Mouse (Mus musculus) hindbrain, embryonic 11.5 days (tissue): ENCODE measurements around the gene Acad10. TPM values are rescaled to one million over a fixed set of nuclear protein-coding genes. Genes with fewer than 3 reads are reported as not detected.

ENCODE experiments used
- ATAC-seq: fragments of 200-750 bp; cut with Nextera tagmentation; 2 replicates; pipeline ENCODE4 v1.8.0; 2017; ENCODE audit warnings: mild to moderate bottlenecking, moderate TSS enrichment, moderate library complexity; ENCODE audit not compliant: low FRiP score
- DNase-seq: peaks from one replicate; pipeline ENCODE4 v3.0.0-alpha.2; 2015; ENCODE audit warnings: low spot score
- H3K27ac ChIP-seq: fragments of 300-500 bp; sonication (generic); 2 replicates; pipeline ENCODE4 v1.5.1; 2014; ENCODE audit warnings: mild to moderate bottlenecking, low read depth, low read length
- H3K27me3 ChIP-seq: fragments of 300-500 bp; sonication (generic); 2 replicates; pipeline ENCODE4 v1.6.1; 2014; ENCODE audit warnings: mild to moderate bottlenecking, low read length, moderate library complexity, mixed read lengths; ENCODE audit not compliant: control insufficient read depth, insufficient read depth
- H3K36me3 ChIP-seq: fragments of 300-500 bp; sonication (generic); 2 replicates; pipeline ENCODE4 v1.6.1; 2014; ENCODE audit warnings: mild to moderate bottlenecking, low read length, moderate library complexity, mixed read lengths; ENCODE audit not compliant: control insufficient read depth, insufficient read depth
- H3K4me1 ChIP-seq: fragments of 300-500 bp; sonication (generic); replicated peaks from 2 replicates; pipeline ENCODE4 v1.6.1; 2014; ENCODE audit warnings: low read length, mixed read lengths; ENCODE audit not compliant: control insufficient read depth, insufficient read depth
- H3K4me2 ChIP-seq: fragments of 300-500 bp; sonication (generic); replicated peaks from 2 replicates; pipeline ENCODE4 v1.6.1; 2014; ENCODE audit warnings: mild to moderate bottlenecking, low read depth, low read length
- H3K4me3 ChIP-seq: fragments of 300-500 bp; sonication (generic); 2 replicates; pipeline ENCODE4 v1.5.1; 2014; ENCODE audit warnings: low read depth, low read length
- H3K9ac ChIP-seq: fragments of 300-500 bp; sonication (generic); 2 replicates; pipeline ENCODE4 v1.6.1; 2014; ENCODE audit warnings: low read depth, low read length
- H3K9me3 ChIP-seq: fragments of 300-500 bp; sonication (generic); 2 replicates; pipeline ENCODE4 v1.6.1; 2016; ENCODE audit warnings: low read length; ENCODE audit not compliant: control insufficient read depth
- WGBS: fragments of 180-500 bp; shearing (Covaris S2); extraction: QIAGEN DNeasy Blood & Tissue Kit; methylation state at CpG from one replicate; pipeline ENCODE4 v1.1.7; 2014; 5-methylcytosine and 5-hydroxymethylcytosine counted together
- polyA plus RNA-seq: library from polyadenylated mRNA; unstranded; fragments of >200 nt; fragmentation: Nextera tagmentation; extraction: Ambion mirVana; gene quantifications from 2 replicates; pipeline ENCODE4 v1.2.1, GENCODE M21; 2014

The Acad10 gene
- polyA plus RNA-seq: 2.1 and 2.5 TPM in 2 replicates

DNA sequence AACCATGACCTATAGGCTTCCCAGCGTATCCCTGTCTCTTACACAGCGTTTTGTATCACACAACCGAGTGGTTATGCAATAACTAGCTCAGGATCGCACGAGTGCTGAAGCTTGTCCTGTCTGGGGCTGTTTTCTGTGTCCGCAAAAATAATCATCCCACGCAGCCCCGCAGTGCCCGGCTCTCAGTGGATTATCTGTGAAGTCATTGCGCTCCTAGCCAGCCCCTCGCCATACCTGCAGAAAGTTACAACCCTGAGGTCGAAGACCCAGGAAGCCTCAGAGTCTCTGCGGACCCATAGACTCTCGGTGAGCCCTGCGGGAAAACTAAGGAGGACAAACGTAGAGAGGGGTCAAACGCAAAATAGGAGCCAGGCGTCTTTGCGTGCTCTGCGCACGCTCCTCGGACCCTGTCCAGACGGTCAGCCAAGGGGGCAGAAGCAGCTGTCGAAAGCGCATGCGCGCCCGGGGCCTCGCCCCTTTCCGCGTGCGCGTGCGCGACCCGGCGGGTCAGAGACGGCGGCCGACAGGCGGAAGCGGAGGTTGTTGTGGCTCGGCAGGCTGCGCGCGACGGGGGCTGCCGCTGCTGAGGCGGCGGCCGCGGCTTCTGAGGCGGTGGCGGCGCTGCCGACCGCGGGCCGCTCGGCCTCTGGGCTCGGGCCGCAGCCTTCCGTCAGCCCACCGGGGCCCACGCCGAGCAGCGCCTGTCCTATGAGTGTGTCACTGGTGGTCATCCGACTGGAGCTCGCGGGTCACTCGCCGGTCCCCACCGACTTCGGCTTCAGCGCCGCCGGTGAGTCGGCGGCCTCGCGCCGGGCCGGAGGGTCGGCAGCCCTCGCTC is at the start of gene Acad10, which contains the start of gene Brap:
Acad10 (minus strand) TSS at position 456 of the 838 bp plus-strand sequence.
Brap (plus strand) TSS at position 505 of the 838 bp plus-strand sequence.
- peak within 1 kb of the TSS; percentile 88 for H3K4me2 ChIP-seq
- H3K27me3 ChIP-seq: no peaks in the 10 kb centered on the region
- peak; percentile 91 for ATAC-seq
- peak; percentile 98 for DNase-seq
- H3K36me3 ChIP-seq: peaks cover 3% of the 10 kb centered on the region; the same call in 1 of the 2 replicates
- H3K27ac ChIP-seq: peak within 1 kb of the TSS; percentile 73; the same call in 1 of the 2 replicates
- peaks cover 3% of the 10 kb centered on the region; the same call in 1 of the 2 replicates for H3K4me1 ChIP-seq
- H3K9ac ChIP-seq: peak within 1 kb of the TSS; percentile 91
- no peaks in the 10 kb centered on the region for H3K9me3 ChIP-seq
- WGBS: 2% methylated on average over 77 of the region's 85 CpGs
- peak within 1 kb of the TSS; percentile 97 for H3K4me3 ChIP-seq

DNA sequence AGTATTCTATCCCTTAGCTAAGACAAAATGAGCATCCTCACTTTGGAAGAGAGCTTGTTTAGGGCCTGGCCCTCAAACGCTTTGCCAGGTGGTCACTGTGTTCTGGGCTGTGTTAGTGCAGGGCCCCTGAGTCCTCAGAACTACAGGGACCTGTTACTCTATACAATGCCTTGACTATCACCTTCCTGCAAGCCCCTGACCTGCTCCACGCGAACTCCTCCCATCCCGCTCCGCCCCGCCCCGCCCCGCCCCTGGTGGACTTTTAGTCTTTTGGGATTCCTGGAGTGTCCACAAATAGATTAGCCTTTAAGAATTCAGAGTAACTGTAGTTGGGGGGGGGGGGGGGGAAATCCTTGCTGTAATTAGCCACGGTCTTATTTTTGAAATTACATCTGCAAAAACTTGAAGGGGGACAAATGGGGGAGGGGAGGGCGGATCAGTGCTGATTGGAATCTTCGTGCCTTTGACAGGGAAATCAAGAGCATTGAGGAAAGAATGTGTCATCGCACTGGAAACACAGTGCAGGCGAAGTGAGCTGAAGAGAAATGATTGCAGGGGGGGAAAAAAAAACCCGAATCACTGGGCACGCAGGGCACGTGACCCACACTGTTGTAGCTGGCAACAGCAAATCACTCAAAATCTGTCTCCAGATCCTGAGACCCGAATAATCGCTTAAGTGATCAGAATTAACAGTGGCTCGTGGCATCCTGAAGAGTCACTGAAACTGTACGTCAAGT is 44.4 kb upstream of the Acad10 start:
- DNase-seq (peak; percentile 20), ATAC-seq (no peak)
- Histone ChIP-seq H3K9me3 (no peaks in the 10 kb centered on the region), H3K36me3 (no peaks in the 10 kb centered on the region), H3K4me2 (peak overlapping the region; percentile 26), H3K4me1 (no peaks in the 10 kb centered on the region), H3K9ac (peak overlapping the region; percentile 34; the same call in 1 of the 2 replicates), H3K27me3 (no peaks in the 10 kb centered on the region), H3K4me3 (no peak overlapping the region), H3K27ac (no peak overlapping the region)
- WGBS: 11% methylated on average over 20 of the region's 20 CpGs

DNA sequence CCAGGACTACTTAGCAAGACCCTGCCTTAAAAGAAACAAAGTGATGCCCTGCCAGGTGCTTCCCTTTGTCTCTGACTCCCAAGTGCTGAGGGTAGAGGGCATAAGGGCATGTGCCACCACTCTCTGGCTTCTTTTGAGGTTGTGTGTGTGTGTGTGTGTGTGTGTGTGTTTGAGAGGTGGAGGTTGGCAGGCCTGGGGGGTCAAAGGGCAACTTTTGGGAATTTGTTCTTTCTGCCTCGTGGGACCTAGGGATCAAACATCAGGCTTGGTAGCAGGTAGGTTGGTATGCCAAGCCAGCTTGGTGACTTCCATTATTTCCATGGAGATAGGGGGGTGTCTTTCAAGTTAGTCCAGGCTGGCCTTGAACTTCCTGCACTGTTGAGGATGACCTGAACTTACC is 43.0 kb upstream of the Acad10 start:
- Histone ChIP-seq H3K4me2 (no peak overlapping the region), H3K27me3 (no peaks in the 10 kb centered on the region), H3K4me3 (no peak overlapping the region), H3K36me3 (no peaks in the 10 kb centered on the region), H3K27ac (no peak overlapping the region), H3K9ac (no peak overlapping the region), H3K4me1 (no peaks in the 10 kb centered on the region), H3K9me3 (no peaks in the 10 kb centered on the region)
- ATAC-seq (no peak), DNase-seq (no peak)
- whole genome bisulfite sequencing: 60% methylated on average over 1 of the region's 1 CpGs

DNA sequence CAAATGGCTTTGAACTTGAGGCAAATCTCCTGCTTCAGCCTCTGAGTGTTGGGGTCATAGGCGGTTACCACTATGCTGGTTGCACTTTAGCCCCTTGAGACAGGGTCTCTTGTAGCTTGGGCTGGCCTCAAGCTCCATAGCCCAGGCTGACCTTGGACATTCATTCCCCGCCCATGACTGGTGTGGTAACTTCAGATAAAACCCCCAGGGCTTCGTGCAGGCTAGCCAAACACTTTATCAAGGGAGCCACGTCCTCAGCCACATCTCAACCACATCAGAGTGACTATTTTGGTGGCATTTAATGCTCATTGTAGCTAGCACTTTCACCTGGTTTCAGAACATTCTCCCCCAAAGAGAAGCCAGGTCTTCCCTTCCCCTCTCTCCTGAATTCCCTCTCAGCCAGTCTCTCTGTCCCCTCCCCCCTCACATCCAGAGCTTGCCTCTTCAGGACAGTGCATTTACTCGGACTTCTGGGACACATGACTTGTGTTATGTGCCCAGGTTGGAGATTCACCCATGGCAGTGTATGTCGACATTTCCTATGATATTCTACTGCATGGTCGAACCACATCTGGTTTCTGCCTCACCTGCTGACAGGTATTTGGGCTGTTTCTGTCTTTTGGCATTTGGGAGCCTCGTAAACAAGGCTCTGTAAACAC is 40.9 kb upstream of the Acad10 start:
- no peaks in the 10 kb centered on the region for H3K9me3 ChIP-seq
- no peaks in the 10 kb centered on the region for H3K27me3 ChIP-seq
- H3K36me3 ChIP-seq: no peaks in the 10 kb centered on the region
- no peak for ATAC-seq
- H3K4me2 ChIP-seq: no peak overlapping the region
- H3K4me3 ChIP-seq: no peak overlapping the region
- no peak overlapping the region for H3K27ac ChIP-seq
- H3K9ac ChIP-seq: no peak overlapping the region
- no peak for DNase-seq
- no peaks in the 10 kb centered on the region for H3K4me1 ChIP-seq
- 60% methylated on average over 8 of the region's 8 CpGs for WGBS

DNA sequence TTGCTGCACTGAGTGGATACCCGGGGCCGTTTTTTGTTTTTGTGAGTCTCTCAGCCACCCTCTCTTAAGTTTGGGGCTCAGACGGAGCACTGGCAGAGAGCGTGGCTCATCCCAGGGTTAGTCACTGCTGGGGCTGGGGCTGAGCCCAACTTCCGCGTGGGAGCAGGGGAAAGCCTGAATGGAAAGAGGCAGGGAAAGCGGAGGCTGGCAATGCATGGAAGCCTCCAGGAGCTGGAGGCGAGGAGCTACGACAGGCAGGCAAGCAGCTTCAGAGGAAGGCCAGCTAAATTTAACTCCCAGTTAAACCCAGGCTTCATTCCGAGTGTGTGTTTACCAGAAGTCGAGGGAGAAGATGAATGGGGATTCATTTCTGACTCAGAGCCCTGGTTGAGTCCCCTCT is 40.2 kb upstream of the Acad10 start:
- WGBS: 34% methylated on average over 11 of the region's 11 CpGs
- Histone ChIP-seq H3K9ac (no peak overlapping the region), H3K27me3 (no peaks in the 10 kb centered on the region)

DNA sequence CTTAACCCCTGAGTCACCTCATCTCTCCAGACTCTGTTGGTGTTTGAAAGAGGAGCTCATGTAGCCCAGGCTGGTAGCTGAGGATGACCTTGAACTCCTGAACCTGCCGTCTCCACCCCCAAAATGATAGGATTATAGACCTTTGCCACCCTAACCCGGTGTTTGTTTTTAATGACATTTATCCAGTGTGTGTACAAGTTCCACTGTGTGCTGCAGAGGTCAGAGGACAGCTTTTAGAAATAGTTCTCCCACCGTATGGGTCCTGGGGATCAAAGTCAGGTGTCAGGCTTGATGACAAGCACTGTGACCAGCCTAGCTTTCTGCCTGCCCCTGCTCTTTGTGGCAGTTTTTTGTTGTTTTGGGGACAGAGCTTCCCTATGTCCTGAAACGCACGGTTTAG is 39.6 kb upstream of the Acad10 start:
- Histone ChIP-seq H3K9me3 (no peaks in the 10 kb centered on the region), H3K4me2 (no peak overlapping the region), H3K4me1 (no peaks in the 10 kb centered on the region), H3K4me3 (no peak overlapping the region), H3K36me3 (no peaks in the 10 kb centered on the region), H3K27me3 (no peaks in the 10 kb centered on the region), H3K9ac (no peak overlapping the region), H3K27ac (no peak overlapping the region)
- ATAC-seq: no peak
- WGBS: 57% methylated on average over 5 of the region's 5 CpGs
- DNase-seq: no peak

More for the DNA sequence above, 40.2 kb upstream of the Acad10 start:
- Histone ChIP-seq H3K4me3 (no peak overlapping the region), H3K4me1 (no peaks in the 10 kb centered on the region), H3K9me3 (no peaks in the 10 kb centered on the region), H3K4me2 (no peak overlapping the region), H3K36me3 (no peaks in the 10 kb centered on the region), H3K27ac (no peak overlapping the region)
- ATAC-seq (no peak), DNase-seq (no peak)

DNA sequence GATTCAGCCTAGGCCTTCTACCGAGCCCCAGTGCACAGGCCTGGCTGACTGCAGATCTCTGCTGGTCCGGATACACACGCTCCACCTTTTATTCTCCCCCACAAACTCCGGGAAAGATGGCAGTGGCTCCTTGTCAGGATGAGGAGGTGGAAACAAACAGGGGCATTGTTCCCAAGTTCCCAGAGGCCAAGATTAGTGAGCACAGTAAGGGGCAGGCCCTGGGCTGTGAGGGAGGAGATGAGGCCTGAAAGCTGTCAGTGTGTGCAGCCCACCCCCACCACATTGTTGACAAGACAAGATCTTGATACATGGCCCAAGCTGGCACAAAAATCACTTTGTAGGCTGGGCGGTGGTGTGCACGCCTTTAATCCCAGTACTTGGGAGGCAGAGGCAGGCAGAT is 36.4 kb upstream of the Acad10 start:
- WGBS: 51% methylated on average over 6 of the region's 6 CpGs
- Histone ChIP-seq H3K9ac (no peak overlapping the region), H3K4me3 (no peak overlapping the region), H3K4me1 (no peaks in the 10 kb centered on the region), H3K27me3 (no peaks in the 10 kb centered on the region), H3K9me3 (no peaks in the 10 kb centered on the region), H3K27ac (no peak overlapping the region), H3K36me3 (no peaks in the 10 kb centered on the region), H3K4me2 (no peak overlapping the region)
- DNase-seq (no peak), ATAC-seq (no peak)

DNA sequence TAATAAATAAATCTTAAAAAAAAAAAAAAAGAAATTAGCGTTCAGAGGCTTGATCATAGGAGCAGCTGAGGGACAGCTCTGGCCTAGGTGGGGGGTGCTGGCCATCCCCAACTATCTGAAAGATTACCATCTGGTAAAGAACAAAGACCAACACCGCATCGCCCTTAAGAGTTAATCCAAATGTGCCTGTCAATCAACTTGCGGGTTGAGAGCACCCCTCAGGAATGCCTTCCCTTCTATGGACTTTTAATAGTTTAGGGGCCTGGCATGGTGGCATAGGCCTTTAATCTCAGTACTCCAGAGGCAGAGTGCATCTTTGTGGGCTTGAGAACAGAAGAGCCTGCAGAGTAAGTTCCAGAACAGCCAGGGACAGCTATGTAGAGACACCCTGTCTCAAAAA is 32.6 kb upstream of the Acad10 start:
- no peaks in the 10 kb centered on the region for H3K27me3 ChIP-seq
- no peaks in the 10 kb centered on the region for H3K4me1 ChIP-seq
- H3K36me3 ChIP-seq: no peaks in the 10 kb centered on the region
- no peak overlapping the region for H3K9ac ChIP-seq
- ATAC-seq (no peak), DNase-seq (no peak)
- no peak overlapping the region for H3K27ac ChIP-seq
- H3K4me3 ChIP-seq: no peak overlapping the region
- H3K4me2 ChIP-seq: no peak overlapping the region
- no peaks in the 10 kb centered on the region for H3K9me3 ChIP-seq
- 83% methylated on average over 4 of the region's 4 CpGs for WGBS
